Mouse (Mus musculus) heart, embryonic 16.5 days (tissue): ENCODE measurements around the gene March6. TPM values are rescaled to one million over a fixed set of nuclear protein-coding genes. Genes with fewer than 3 reads are reported as not detected.

ENCODE experiments used
- ATAC-seq: fragments of 200-750 bp; cut with Nextera tagmentation; replicated peaks from 2 replicates; pipeline ENCODE4 v1.8.0; 2017; ENCODE audit warnings: moderate number of reproducible peaks; ENCODE audit not compliant: insufficient read depth, low FRiP score; ENCODE audit errors: extremely low read depth
- H3K27ac ChIP-seq: fragments of 300-500 bp; sonication (generic); 2 replicates; pipeline ENCODE4 v1.5.1; 2014; ENCODE audit warnings: mild to moderate bottlenecking, low read length, control low read depth, moderate library complexity
- H3K27me3 ChIP-seq: fragments of 300-500 bp; sonication (generic); 2 replicates; pipeline ENCODE4 v1.6.1; 2014; ENCODE audit warnings: low read length, mixed read lengths; ENCODE audit not compliant: control insufficient read depth, insufficient read depth
- H3K36me3 ChIP-seq: fragments of 300-500 bp; sonication (generic); 2 replicates; pipeline ENCODE4 v1.6.1; 2014; ENCODE audit not compliant: control insufficient read depth, insufficient read depth
- H3K4me1 ChIP-seq: fragments of 300-500 bp; sonication (generic); 2 replicates; pipeline ENCODE4 v1.6.1; 2014; ENCODE audit warnings: low read length, mixed read lengths; ENCODE audit not compliant: control insufficient read depth, insufficient read depth
- H3K4me2 ChIP-seq: fragments of 300-500 bp; sonication (generic); 2 replicates; pipeline ENCODE4 v1.6.1; 2014; ENCODE audit warnings: low read depth, mild to moderate bottlenecking, control low read depth, low read length
- H3K4me3 ChIP-seq: fragments of 300-500 bp; sonication (generic); 2 replicates; pipeline ENCODE4 v1.5.1; 2014; ENCODE audit warnings: mild to moderate bottlenecking, control low read depth, low read length
- H3K9ac ChIP-seq: fragments of 300-500 bp; sonication (generic); 2 replicates; pipeline ENCODE4 v1.6.1; 2014; ENCODE audit warnings: low read length, control low read depth
- H3K9me3 ChIP-seq: fragments of 300-500 bp; sonication (generic); replicated peaks from 2 replicates; pipeline ENCODE4 v1.6.1; 2016; ENCODE audit warnings: low read length; ENCODE audit not compliant: control insufficient read depth
- WGBS: fragments of 180-500 bp; shearing (Covaris S2); extraction: QIAGEN DNeasy Blood & Tissue Kit; methylation state at CpG from one replicate; pipeline ENCODE4 v1.1.7; 2014; 5-methylcytosine and 5-hydroxymethylcytosine counted together
- polyA plus RNA-seq: library from polyadenylated mRNA; unstranded; fragments of >200 nt; fragmentation: Nextera tagmentation; extraction: Ambion mirVana; gene quantifications from 2 replicates; pipeline ENCODE4 v1.2.1, GENCODE M21; 2015

Gene March6
- polyA plus RNA-seq, 1 experiment from 2014 or later, result 29.0 TPM

GRCm38 (mm10) chr15:31529103-31529502 is 1.8 kb downstream of the March6 start:
- Histone ChIP-seq H3K27ac (no peak overlapping the region), H3K9me3 (no peaks in the 10 kb centered on the region), H3K36me3 (peaks cover 5% of the 10 kb centered on the region), H3K4me1 (peaks cover 11% of the 10 kb centered on the region), H3K4me3 (peak overlapping the region; percentile 95), H3K27me3 (no peaks in the 10 kb centered on the region), H3K9ac (peak overlapping the region; percentile 95), H3K4me2 (peak overlapping the region; percentile 88)
- WGBS, result 36% methylated on average over 6 of the region's 6 CpGs
- ATAC-seq, result no peak

DNA sequence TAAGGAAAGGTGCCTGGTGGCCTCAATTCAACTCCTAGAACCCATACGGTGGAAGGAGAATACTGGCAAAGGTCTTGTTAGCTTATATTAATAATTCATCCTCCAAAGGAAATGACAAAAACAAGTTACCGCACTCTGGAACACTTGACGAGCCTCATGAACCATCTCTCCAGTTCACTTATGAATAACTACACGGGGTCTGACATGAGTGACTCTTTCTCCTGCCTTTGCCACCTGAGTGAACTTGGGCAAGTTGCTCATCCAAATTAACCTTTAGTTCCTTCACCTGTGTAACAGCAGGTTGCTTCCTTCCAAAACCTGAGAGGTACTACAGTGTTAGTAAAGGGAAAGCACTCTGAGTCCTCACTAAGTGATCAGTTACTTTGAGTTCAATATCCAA is 2.4 kb downstream of the March6 start:
- Histone ChIP-seq H3K36me3 (peaks cover 5% of the 10 kb centered on the region), H3K9me3 (no peaks in the 10 kb centered on the region), H3K27me3 (no peaks in the 10 kb centered on the region), H3K4me1 (peaks cover 17% of the 10 kb centered on the region), H3K4me3 (no peak overlapping the region), H3K9ac (no peak overlapping the region), H3K4me2 (no peak overlapping the region), H3K27ac (no peak overlapping the region)
- WGBS, result 87% methylated on average over 4 of the region's 4 CpGs
- no peak for ATAC-seq

- 96% methylated on average over 1 of the region's 1 CpGs for WGBS
- ATAC-seq, result no peak
- H3K9ac ChIP-seq, result no peak overlapping the region
These were observed 4.4 kb downstream of the March6 start for GRCm38 (mm10) chr15:31526463-31526862.

GRCm38 (mm10) chr15:31519000-31519399 is 11.9 kb downstream of the March6 start:
- Histone ChIP-seq H3K27me3 (no peaks in the 10 kb centered on the region), H3K4me1 (peaks cover 10% of the 10 kb centered on the region), H3K9me3 (no peaks in the 10 kb centered on the region), H3K36me3 (no peaks in the 10 kb centered on the region), H3K9ac (no peak overlapping the region), H3K4me2 (no peak overlapping the region), H3K27ac (no peak overlapping the region), H3K4me3 (no peak overlapping the region)
- no peak for ATAC-seq
- 76% methylated on average over 5 of the region's 5 CpGs for WGBS

More at GRCm38 (mm10) chr15:31526463-31526862, 4.4 kb downstream of the March6 start:
- H3K27me3 ChIP-seq, result no peaks in the 10 kb centered on the region
- H3K36me3 ChIP-seq, result peaks cover 5% of the 10 kb centered on the region
- H3K4me3 ChIP-seq, result no peak overlapping the region
- no peaks in the 10 kb centered on the region for H3K9me3 ChIP-seq
- H3K27ac ChIP-seq, result no peak overlapping the region
- no peak overlapping the region for H3K4me2 ChIP-seq
- H3K4me1 ChIP-seq, result peaks cover 15% of the 10 kb centered on the region

- Histone ChIP-seq H3K4me2 (no peak overlapping the region), H3K36me3 (no peaks in the 10 kb centered on the region), H3K27ac (no peak overlapping the region), H3K4me1 (peaks cover 9% of the 10 kb centered on the region; the same call in 1 of the 2 replicates), H3K9ac (no peak overlapping the region), H3K9me3 (no peaks in the 10 kb centered on the region), H3K27me3 (no peaks in the 10 kb centered on the region), H3K4me3 (no peak overlapping the region)
- ATAC-seq, result no peak
- WGBS, result 83% methylated on average over 2 of the region's 2 CpGs
These were observed 12.5 kb downstream of the March6 start for GRCm38 (mm10) chr15:31518371-31518770.

DNA sequence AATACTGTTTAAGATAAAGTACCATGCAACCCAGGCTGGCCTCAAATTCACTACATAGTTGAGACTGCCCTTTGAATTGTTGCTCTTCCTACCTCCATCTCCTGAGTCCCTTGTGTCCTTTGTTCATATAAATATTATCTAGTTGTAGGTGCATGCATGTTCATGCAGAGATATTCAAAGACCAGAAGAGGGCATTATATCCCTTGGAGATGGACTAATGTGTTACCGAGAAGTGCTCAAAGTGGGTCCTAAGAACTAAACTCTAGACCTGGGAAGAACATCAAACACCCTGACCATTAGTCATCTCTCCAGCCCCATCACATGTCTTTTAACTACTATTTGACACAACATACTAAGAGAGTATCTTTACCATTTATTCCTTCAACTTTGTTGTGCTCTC is 13.7 kb downstream of the March6 start:
- H3K4me2 ChIP-seq, result no peak overlapping the region
- H3K36me3 ChIP-seq, result no peaks in the 10 kb centered on the region
- H3K4me3 ChIP-seq, result no peak overlapping the region
- peaks cover 7% of the 10 kb centered on the region; the same call in 1 of the 2 replicates for H3K4me1 ChIP-seq
- no peak overlapping the region for H3K27ac ChIP-seq
- ATAC-seq, result no peak
- no peak overlapping the region for H3K9ac ChIP-seq
- H3K27me3 ChIP-seq, result no peaks in the 10 kb centered on the region
- H3K9me3 ChIP-seq, result no peaks in the 10 kb centered on the region
- WGBS, result 73% methylated on average over 1 of the region's 1 CpGs

DNA sequence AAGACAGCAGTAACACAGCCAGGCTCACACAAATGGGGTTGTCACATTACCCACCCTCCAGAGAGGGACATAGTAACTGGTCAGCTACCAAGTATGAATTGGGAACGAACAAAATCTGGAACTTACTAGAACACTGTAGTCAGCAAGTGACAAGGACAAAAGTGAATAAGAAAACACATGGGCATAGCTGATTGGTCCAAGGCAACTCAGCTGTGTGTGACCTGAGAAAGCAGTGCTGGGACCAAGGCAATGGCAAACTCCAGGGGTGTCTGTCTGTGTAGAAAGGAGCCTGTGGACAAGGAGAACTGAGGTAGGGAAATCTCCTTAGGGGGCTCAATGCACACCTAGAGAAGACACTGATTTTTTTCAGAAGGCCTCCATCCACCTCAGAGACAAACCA is 19.1 kb downstream of the March6 start:
- no peak for ATAC-seq
- no peak overlapping the region for H3K4me3 ChIP-seq
- no peaks in the 10 kb centered on the region for H3K27me3 ChIP-seq
- no peak overlapping the region for H3K9ac ChIP-seq
- WGBS, result 72% methylated on average over 1 of the region's 1 CpGs
- H3K4me2 ChIP-seq, result no peak overlapping the region
- H3K27ac ChIP-seq, result no peak overlapping the region
- no peaks in the 10 kb centered on the region for H3K36me3 ChIP-seq
- H3K4me1 ChIP-seq, result peaks cover 17% of the 10 kb centered on the region
- no peaks in the 10 kb centered on the region for H3K9me3 ChIP-seq

DNA sequence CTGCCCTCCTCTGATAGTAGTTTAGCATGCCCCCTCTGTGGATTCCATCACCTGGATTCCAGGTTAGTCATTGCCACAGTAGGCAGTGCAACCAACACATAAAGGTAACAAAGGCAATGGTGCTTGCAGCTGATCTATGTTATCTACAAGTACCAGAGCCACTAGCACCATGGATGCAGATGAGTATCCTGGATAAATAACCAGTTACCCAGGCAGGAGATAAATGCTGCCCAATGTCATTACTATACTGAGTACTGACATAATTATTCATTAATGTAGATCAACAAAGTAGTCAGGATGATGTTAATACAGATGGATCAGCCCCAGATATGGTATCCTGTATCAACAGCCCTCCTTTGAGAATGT is 19.5 kb downstream of the March6 start:
- no peak for ATAC-seq
- H3K27ac ChIP-seq, result no peak overlapping the region

DNA sequence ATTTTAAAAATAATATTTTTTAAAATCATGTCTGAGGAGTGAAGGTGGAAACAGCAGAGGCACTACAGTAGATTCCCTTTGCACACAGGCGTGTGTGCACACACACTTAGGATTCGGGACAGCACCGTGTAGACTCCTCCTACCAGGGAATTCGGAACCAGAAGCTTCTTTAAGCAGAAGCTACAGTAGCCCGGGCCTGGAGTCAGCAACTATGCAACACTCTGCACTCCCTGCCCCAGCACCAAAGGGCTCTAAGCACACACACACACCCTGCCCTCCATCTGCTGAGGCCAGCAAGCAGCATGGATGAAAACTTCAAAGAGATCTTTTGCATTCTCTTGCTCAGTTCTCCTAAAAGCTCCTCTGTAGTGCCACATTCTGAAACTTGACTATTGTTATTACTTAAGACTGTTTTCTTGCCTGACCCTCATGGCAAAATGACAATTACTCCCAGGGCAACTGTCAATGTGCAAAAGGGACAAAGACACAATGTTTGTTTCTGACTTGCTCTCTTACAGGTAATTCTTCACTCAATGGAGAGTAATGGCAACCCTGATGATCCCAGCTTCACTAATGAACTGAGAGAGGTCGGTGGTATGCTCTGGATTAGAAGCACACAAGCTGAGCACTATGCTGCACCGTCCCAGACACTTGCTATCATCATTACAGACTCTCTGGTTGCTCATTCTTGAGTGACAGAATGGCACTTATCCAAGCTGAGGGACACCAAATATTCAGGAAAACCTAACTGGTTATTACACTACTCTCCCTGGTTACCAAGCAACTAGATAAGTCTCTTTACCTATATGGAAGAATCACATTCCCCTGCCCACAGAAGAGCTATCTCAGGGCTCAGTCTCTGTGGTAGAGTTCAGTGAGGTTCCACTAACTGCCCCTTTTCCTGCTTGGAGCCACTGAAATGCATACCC is 20.1 kb downstream of the March6 start:
- H3K4me3 ChIP-seq, result no peak overlapping the region
- H3K9ac ChIP-seq, result no peak overlapping the region
- no peaks in the 10 kb centered on the region for H3K9me3 ChIP-seq
- H3K4me2 ChIP-seq, result no peak overlapping the region
- 0 out of 2 replicates have a peak, but pooled peaks cover 3% of the 10 kb centered on the region for H3K36me3 ChIP-seq
- ATAC-seq, result no peak
- H3K4me1 ChIP-seq, result peaks cover 17% of the 10 kb centered on the region
- WGBS, result 54% methylated on average over 7 of the region's 7 CpGs
- no peak overlapping the region for H3K27ac ChIP-seq
- no peaks in the 10 kb centered on the region for H3K27me3 ChIP-seq

More for the DNA sequence above, 19.5 kb downstream of the March6 start:
- no peaks in the 10 kb centered on the region for H3K36me3 ChIP-seq
- peaks cover 17% of the 10 kb centered on the region for H3K4me1 ChIP-seq
- no peak overlapping the region for H3K9ac ChIP-seq
- H3K27me3 ChIP-seq, result no peaks in the 10 kb centered on the region
- no peaks in the 10 kb centered on the region for H3K9me3 ChIP-seq
- H3K4me3 ChIP-seq, result no peak overlapping the region
- H3K4me2 ChIP-seq, result no peak overlapping the region
